Mouse (Mus musculus) lung, postnatal 36 days (tissue): ENCODE measurements around the gene Mosmo.
A peak's percentile ranks its signal among the peaks of the same experiment; 100 is the strongest.

ENCODE experiments used
- DNase-seq: peaks from one replicate; pipeline ENCODE4 v3.0.0; 2022; ENCODE audit warnings: mixed read lengths

Gene Mosmo

DNA sequence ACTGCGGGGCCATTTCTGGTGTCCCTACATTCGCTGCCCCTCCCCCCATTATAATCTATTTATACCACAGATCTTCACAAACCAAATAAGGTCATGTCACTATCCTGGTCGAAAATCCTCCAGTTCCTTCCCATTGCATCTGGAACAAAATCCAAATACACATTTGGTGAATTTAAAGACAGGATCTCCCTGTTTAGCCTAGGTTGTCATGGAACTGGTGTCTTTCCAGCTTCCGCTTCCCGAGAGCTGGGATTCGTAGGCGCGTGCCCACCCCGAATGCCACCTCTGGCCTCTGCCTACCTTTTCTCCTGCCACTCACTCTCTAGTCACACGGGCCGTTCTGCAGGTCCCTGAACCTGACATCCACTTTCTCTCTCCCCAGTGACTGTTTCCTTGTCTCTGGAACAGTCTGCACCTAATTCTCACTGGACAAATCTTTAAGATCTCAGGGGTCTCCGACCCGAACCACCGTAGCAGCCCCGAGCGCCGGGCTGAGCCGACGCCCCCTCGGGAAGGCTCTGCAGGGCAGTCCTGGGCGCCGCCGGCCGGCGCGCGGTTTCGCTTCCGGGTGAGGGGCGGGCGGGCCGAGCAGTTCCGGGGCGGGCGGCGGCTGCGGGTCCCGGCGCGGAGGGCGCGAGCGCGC is at the start of gene Mosmo:
Gene Mosmo, plus strand, starts transcription at position 618 of the 643 bp plus-strand sequence.
- peak; percentile 63 for DNase-seq

DNA sequence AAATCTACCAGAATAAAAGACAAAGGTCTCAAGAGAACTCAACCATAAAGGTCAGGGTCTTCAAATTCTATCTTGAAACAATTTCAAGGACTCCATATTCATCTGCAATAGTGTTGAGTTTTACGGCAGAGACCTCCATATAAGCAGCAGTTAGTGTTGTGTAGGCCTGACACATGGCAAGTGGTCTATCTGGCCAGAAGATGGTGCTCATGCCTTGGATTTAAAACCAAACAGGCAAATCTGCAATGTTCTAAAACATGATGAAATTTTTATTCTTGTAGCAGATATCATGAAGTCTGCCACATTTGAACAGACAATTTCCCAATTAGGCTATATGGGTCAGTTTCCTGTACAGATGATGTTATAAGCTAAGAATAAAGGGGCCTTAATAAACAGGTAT is 44.9 kb upstream of the Mosmo start:
- DNase-seq, result peak; percentile 38

DNA sequence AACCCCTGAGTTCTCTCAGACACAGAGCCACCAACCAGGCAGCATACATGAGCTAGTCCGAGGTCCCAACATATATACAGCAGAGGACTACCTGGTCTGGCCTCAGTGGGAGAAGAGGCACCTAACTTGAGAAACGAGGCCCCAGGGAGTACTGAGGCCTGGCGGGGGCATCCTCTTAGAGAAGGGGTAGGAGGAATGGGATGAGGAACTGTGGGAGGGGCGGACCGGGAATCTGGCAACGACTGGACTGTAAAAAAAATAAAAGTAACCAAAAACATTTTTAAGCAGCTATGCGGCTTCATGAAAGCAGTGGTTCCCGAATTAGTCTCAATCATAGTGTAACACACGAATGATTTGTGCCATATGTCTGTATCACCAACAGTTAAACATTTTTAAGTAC is 43.1 kb upstream of the Mosmo start:
- DNase-seq, result peak; percentile 3

DNA sequence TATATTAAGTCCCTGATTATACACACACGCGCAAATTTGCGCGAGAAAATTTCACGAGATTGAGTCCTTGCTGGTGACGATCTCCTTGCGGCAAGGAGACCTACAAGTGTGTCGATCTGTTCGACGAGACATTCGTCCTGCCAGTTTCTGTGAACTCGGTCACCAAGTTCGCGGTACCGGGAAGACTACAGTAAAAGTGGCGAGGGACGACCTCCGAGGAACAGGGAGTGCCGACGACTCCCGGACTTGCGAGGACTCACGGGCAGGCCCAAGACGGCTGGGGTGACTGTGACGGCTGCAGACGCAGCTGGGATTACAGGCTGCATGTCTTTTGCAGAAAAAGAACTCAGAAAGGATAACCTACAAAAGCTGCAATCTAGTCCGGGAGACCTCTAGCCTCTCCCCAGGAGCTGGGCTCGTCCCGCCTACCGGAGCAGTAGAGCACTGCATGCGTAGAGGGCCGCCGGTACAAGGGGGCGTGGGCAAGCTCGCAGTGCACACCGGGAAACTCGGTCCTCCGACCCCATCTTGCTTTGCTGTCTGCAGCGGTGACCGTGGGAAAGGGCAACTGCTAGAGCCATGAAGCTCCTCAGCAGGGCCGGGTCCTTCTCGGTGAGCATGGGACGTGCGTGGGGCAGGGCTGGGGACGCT is 42.6 kb upstream of the Mosmo start, which contains the start of gene Uqcrc2:
Gene Uqcrc2, plus strand, starts transcription at position 466 of the 651 bp plus-strand sequence.
- DNase-seq, result peak; percentile 89

DNA sequence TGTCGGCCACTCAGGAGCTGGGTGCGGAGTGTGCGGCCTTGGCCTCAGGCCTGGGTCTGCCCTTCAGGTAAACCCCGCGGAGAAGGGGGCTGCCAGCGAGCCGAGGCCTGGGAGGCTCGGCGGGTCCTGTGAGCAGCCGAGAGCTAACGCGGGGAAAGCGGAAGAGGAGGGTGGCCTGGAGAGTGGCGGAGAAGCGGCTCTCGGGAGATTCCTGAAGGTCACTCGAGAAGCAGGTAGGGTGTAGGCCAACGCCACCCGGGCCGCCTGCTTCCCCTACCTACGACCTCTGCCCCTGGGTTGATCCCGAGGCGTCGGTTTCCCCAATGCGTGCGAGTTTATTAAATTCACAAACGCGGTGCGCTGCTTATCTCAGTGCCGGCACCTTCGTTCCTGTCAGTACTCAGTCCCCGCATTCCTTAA is 42.0 kb upstream of the Mosmo start:
- no peak for DNase-seq

DNA sequence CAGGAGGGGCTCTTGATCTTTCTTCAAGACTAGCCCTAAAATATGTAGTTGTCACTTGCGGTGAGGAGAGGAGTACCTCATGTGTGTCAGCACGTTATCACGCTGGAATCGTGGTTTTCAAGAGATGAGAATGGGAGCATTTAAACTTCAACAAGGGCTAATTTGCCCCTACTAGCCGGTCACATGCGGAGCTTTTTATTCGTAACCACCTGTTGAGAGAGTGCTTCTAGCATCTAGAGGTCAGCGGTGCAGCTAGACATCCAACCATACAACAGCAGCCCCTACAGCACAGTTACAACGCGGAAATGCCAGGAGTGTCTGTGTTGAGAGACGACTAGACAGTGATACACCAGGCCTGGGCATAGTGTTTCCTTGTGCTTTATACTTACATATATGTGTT is 41.6 kb upstream of the Mosmo start:
- DNase-seq, result no peak

DNA sequence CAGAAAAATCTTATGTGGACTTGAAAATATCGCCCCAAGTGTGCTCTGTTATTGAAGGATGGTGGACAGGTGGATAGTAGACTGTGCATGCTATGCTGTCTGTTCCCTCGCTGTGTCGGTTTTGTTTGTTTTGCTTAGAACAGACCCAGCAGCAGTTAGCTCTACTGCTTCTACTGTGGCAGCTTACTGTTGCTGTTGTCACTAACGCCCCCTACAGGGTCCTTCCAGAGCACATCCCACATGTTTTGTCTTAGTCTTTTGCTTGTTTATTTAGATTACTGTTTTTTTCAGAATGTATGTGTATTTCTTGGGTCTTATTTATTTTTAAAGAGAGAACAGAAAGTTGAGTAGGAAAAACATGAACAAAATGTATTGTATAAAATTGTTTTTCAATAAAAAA is 34.2 kb upstream of the Mosmo start:
- DNase-seq, result peak; percentile 18

DNA sequence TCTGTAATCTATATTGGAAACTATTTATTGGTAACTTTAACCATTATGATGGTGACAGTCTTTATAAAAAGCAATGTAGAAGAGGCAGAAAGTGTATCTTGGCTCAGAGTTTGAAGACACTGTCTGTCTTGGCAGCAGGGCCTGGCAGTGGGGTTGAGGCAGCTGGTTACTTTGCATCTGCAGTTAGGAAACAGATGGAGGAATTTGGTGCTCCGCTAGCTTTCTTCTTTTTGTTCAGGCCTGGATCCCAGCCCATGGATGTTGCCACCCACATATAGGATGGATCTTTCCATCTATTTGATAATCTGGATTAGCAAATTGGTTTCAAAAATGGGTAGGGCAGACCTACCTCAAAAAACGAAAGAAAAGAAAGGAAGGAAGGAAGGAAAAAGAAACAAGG is 29.6 kb upstream of the Mosmo start:
- DNase-seq, result no peak

DNA sequence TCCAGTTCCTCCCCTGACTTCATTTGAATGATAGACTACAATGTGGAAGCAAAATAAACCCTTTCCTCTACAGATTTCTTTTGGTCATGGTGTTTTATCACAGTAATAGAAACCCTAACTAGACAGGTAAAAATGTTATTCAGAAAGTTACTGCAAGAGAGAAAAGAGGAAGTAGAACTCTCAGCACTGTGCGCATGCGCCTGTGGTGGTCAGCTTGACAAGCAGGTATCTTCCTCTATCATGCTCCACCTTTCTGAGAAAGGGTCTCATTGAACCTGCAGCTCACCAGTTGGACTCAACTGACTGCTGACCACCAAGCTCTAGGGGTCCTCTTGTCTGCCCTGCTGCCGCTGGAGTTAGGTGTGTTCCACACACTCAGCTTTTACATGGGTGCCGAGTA is 15.3 kb upstream of the Mosmo start:
- no peak for DNase-seq

DNA sequence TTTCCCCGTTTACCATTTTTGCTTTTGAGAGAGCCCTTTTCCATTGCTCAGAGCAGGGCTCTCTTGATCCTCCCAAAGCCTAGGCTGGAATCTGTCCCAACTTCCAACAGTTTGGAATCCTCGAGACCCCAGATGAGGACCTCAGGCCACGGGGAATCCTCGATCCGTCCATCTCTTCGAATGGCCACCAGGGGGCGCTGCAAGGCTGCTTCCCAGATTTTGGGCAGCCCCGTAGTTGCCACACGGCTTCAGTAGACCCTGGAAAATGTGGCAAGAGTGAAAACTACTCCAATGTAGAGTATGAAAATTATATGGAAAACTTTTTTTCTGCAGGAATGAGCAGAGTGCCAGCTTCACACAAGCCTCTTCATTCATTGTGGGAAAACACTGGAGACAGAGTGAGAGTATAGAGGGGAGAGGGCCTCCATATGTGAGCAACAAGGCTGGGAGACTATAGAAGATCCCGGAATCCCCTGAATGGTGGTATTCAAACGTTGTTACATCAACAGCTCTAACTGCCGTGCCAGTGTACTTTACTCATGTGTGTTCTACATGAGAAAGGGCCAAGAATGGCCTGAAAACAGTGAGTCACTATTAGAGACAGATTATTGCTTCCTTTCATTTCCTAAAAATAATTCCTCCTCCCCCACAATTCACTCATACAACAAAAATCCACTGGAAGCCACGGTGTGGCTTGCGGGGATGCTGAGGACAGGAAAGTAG is 7.1 kb upstream of the Mosmo start, which contains the start of gene Pdzd9:
Gene Pdzd9, minus strand, starts transcription at position 191 of the 723 bp plus-strand sequence.
- DNase-seq, result peak; percentile 74

DNA sequence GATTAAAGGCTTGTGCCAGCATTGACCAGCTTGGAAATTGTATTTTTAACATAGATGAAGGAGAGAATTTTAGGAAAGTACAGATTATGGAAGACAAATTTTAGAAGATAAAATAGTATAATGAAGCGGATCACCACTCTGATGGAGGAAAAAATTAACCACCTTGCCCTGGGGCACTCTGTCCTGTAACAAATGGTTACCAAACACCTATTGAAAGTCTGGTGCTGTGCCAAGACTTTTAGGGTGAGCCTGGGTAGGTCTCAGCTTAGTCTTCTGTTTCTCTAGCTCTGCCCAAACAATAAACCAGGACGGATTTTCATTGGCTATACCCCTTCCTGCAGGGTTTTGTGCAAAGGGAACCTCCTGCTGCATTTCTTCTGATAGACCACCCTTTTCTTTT is 6.1 kb upstream of the Mosmo start:
- no peak for DNase-seq

DNA sequence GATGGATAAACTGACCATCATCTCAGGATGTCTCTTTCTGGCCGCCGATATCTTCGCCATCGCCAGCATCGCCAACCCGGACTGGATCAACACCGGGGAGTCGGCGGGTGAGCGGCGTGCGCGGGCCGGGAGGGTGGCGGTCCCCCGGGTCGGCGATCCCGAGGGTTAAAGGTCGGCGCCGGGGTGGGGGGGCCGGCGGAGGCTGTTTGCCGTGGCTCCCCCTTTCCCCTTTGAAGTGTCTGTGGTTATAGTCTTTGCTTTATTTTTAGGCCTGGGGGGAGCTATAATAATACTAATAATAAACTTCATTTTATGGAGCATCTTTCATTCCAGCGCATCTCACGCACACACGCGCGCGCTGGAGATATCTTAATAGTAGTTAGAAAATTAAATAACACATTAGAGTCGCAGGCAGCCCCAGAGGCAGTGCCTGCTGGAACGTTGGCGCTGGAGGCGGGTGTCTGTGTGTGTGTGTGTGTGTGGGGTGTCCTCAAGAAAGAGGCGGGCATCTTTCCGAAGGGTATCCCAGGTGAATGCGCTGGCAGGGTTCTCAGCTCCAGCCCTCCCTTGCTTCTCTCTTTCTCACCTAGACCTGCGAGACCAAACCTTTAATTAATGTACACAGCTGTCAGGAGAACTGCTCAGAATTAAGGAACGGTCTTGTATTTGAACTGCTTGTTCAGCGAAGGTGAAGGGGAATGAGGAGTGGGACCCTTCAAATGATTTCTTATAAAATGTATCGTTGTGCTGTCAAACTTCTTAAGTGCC is 530 bp downstream of the Mosmo start:
- peak; percentile 29 for DNase-seq

DNA sequence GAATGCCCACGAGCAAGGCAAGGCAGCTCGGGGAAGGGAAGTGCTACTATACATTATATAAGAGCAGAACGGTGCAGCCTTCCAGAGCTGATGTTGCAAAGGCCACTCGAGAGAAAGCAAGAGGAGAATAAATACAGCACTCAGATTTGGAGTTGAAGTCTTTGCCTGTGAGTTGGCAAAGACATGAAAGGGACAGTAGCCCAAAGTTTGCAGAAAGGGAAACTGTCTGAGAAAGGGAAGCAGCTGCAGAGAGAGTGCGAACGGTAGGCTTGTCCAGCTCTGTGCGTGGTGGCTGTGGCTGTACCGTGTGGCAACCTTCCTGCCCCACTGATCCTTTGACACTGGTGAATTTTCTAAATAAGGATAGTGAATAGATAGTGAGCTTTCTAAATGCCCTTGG is 1.6 kb downstream of the Mosmo start:
- DNase-seq, result peak; percentile 46

DNA sequence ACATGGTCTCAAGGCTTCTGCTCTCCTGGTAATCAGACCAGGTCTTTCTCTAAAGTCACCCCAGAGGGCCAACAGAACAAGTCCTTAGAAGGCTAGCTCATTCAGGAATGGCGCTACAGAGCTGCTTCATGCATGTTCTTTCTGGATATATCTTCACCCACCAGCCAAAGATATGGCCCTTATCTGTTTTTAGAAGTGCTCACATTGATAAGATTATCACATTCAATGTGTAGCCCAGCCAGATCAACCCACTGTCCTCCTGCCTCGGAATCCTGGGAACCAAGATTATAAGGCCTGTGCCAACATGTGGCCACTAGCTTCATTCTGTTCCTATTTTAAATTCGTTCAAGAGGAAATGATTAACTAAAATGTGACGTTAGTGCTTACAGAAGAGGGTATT is 4.6 kb downstream of the Mosmo start:
- no peak for DNase-seq

DNA sequence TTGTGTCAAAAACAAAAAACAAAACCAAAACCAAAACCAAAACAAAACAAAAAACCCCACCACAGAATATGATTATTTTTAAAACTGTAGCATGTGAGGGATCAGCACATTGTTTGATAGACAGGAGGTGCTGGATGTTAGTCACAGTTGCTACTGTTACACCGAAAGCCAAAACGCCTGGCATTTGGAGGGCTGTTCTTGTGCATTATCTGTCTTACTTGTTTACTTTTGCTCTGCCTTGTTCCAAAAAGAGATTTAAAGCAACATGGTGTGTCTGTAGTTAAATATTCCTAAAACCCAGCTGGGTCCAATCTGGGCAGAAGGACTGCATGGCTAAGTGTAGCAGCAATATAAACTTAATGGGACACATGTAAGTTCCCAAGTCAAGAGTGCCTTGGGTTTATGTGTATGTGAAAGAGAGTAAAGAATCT is 7.3 kb downstream of the Mosmo start:
- DNase-seq, result peak; percentile 8

DNA sequence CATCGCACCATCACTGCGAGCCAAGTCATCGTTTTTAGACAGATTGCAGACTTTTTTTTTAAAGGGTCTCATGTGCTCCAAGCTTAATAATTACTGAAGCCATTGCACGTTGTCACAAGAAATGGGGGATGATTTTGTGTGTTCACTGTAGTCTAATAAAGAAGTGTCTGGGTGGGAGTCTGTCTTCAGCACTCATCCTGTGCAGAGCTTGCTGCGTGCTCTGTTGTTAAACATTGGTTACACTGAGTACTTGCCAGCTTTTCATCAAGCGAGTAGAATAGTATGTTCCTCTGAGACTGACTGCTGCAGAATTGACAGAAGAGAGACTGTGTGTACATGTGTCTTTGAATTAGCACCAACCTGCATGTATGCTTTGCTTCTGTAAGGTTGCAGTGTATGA is 7.8 kb downstream of the Mosmo start:
- no peak for DNase-seq

DNA sequence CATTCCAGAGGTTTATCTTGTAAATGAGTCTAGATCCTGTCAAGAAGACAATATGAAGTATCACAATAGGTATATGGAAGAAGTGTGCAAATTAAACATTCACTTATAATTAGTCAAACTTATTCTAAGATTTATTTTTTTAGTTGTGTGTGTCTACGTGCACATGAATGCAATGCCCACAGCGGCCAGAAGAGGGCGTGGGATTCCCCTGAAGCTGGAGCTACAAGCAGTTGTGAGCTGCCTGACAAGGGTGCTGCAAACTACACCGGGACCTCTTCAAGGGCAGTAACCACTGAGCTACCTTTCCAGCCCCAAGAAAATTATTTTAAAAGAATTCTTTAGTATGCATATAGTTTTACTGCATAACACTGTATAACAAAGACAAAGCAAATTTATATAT is 13.2 kb downstream of the Mosmo start:
- no peak for DNase-seq

DNA sequence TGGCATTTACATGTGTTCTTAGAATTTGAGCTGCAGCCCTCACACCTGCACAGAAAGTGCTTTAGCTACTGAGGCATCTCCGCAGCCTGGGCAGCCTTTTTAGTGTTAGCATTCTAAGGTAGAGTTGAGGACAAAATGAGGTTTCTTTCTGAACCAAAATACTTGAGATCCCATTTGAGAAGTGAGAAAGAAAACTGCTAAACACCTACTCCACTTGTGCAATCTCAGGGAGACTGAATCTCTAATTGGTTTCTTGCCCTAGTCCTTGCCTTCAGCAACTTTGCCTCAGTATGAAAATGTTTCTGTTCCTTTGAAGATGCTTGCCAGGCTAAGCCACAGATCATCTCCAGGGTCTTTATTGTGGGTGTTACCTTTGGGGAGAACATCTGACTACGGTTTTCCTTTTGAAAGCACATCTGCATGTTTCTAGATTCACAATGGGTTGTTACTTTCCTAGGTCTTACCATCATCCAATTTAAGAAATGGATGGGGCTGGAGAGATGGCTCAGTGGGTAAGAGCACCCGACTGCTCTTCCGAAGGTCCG is 16.5 kb downstream of the Mosmo start:
- DNase-seq, result no peak

DNA sequence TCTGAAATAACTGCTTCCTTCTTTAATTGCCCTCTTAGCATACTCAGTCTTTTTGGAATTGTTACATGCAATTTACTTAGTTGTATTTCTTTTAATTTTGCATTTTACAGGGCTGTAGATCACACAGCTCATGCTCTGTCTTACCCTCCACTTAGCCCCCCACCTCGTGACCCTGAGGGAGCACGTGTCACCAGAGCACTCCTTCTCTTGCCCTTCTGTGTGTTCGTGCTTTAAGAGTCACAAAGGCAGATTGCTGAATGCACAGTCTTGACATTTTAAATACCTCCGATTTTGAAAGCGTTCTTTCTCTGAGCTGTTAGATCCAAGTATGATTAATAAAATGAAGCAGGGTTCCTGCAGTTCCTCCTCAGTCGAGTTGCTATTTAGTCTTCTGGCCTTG is 17.8 kb downstream of the Mosmo start:
- DNase-seq, result no peak

DNA sequence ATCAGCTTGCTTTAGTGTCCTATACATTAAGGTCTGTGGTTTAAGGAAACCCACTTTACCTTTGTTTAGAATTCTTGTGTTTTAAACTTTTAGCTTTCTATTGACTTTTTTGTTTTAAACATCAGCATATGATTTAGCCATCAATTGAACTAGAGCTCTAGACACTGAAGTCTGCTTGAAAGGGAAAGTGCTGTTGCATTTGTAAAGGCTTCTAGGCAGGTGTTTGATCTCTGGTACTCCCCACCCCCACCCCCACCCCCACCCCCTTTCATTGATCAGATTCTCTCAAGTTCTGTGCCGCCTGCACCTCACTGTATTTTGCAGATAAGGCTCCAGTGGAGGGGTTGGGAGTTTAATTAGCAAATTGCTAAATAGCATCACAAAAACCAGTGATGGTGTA is 18.2 kb downstream of the Mosmo start:
- DNase-seq, result no peak

DNA sequence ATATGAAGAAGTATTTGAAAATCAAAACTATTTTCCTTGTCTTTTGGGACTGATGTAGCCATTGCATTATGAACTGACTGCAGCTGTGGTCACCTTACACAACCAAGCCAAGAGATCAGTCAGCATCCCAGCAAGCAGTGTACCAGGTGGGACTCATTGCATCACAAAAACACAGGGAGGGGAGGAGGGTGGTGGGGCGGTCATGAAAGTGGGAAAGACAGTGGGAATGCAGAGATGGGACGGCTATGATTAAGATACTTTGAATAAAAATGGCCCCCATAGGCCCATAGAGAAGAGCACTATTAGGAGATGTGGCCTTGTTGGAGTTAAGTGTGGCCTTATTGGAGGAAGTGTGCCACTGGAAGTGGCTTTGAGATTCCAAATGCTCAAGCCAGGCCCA is 18.9 kb downstream of the Mosmo start:
- DNase-seq, result no peak

DNA sequence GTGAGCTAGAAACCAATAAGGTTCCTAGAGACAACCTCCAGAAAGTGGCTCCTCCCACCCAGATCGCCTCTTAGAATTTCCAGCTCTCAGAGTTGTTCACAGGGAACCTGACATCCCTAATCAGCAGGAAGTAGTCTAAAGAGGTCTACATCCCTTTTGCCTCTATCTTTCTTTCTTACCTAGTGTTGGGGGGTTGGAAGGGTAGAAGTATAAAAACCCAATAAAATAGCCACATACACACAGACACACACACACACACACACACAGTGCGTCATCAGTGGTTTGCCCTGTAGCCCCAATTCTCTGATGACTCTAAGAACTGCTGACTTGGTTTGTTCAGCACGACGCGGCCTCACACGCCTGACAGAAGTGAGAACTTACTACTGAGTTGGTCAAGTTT is 22.2 kb downstream of the Mosmo start:
- DNase-seq, result no peak

DNA sequence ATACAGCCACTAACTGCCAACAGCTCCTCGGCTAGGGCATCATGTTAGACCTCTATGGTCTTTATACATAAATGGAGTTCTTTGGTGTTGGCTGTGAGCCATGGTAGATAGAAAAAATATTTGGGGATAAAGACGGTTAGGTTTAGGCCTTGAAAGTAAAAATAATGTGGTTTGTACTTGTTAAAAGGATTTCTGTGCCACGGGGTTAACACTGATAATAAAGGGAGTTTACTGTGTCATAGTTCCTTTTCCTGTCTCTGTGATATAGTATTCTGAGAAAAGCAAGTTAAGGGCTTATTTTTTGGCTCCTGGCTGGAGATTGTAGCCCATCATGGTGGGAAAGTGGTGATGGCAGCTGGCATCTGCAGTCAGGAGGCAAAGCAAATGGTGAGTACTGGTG is 26.5 kb downstream of the Mosmo start:
- no peak for DNase-seq
